Mouse (Mus musculus): ENCODE measurements around the gene Tmem242. TPM values are rescaled to one million over a fixed set of nuclear protein-coding genes. Genes with fewer than 3 reads are reported as not detected.
A peak's percentile ranks its signal among the peaks of the same experiment; 100 is the strongest.

The Tmem242 gene
- polyA plus RNA-seq, 1 experiment: 9.2 TPM

DNA sequence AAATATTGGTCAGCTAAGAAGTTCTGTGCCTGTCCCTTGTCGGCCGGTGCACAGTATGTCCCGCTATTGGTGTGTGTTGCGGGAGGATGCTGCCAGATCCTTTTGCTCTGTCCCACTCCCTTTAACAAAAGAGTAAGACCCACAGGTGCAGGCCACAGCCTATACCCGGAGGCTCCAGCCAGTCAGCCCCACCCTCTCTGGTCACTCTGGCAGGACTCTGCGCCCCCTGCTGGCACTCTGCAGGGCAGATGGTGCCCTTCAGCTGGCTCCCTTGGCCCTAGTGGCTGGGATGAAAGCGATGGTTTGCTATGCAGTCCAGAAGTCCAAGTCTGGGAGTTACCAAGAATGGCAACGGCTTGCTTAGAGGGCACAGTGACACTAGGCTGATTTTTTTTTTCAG lies 37.4 kb downstream of the Tmem242 start:
- 42% methylated on average over 8 of the region's 8 CpGs for WGBS
- DNase-seq: peak; percentile 55
- Histone ChIP-seq H3K4me3 (ENCODE audit: control insufficient read depth, insufficient read depth, low read length) (no peak overlapping the region), H3K4me1 (replicated peaks; ENCODE audit: control insufficient read depth, insufficient read depth, low read length) (peaks cover 9% of the 10 kb centered on the region), H3K27ac (ENCODE audit: control insufficient read depth, insufficient read depth, low read length) (no peak overlapping the region), H3K27me3 (ENCODE audit: control insufficient read depth, insufficient read depth, low read length) (peaks cover 12% of the 10 kb centered on the region), H3K36me3 (ENCODE audit: control insufficient read depth, insufficient read depth, low read length) (no peaks in the 10 kb centered on the region)
- peak; percentile 87; the same call in 1 of the 2 replicates for TF ChIP-seq CTCF (IDR thresholded peaks at IDR 0.05; ENCODE audit: borderline replicate concordance, control insufficient read depth, extremely low read depth, insufficient read depth, low read length, poor library complexity)
- TF ChIP-seq POLR2A (IDR thresholded peaks at IDR 0.05; ENCODE audit: control insufficient read depth, extremely low read depth, insufficient read depth, low read length, poor library complexity): no peak

DNA sequence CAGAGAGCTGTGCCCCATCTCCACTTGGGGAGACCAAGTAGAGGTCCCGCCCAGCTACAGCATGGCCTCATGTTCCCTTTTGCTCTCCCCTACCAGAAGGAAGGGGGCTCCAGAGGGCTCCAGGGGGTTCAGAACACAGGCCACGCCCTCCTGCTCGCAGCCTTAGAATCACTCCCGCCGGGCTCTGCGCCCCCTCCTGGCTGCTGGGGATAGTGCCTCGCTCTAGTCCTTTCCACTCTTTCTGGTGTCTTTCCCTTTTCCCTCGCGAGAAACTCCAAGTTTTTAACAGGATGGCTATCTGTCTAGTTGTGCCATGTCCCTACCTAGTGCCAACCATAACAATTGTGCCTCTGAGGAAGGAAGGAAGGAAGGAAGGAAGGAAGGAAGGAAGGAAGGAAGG lies 38.0 kb downstream of the Tmem242 start:
- Histone ChIP-seq H3K4me3 (ENCODE audit: control insufficient read depth, insufficient read depth, low read length) (no peak overlapping the region), H3K27ac (ENCODE audit: control insufficient read depth, insufficient read depth, low read length) (no peak overlapping the region), H3K27me3 (ENCODE audit: control insufficient read depth, insufficient read depth, low read length) (peaks cover 12% of the 10 kb centered on the region), H3K36me3 (ENCODE audit: control insufficient read depth, insufficient read depth, low read length) (no peaks in the 10 kb centered on the region), H3K4me1 (replicated peaks; ENCODE audit: control insufficient read depth, insufficient read depth, low read length) (peaks cover 5% of the 10 kb centered on the region)
- 4% methylated on average over 9 of the region's 9 CpGs for WGBS
- peak; percentile 72 for DNase-seq
- TF ChIP-seq POLR2A (IDR thresholded peaks at IDR 0.05; ENCODE audit: control insufficient read depth, extremely low read depth, insufficient read depth, low read length, poor library complexity) (no peak), CTCF (IDR thresholded peaks at IDR 0.05; ENCODE audit: borderline replicate concordance, control insufficient read depth, extremely low read depth, insufficient read depth, low read length, poor library complexity) (peak; percentile 92)

DNA sequence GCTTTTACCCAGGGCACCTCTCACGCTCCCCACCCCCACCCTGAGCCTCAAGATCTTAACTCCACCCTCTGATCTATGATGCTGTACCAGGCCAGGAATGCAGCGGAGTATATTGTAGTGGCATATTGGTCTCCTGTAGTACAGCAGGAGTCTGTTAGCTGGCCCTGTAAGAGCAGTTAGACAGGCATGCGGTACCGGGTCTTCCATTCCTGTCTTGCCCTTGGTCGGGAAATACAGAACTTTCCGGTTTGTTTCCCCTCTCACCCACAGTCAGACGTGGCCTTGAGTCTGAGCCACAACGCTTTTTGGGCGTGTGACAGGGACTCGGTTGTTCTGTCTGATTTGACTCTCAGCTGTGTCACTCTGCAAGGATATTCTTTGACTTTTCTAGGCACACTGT lies 38.8 kb downstream of the Tmem242 start:
- TF ChIP-seq CTCF (IDR thresholded peaks at IDR 0.05; ENCODE audit: borderline replicate concordance, control insufficient read depth, extremely low read depth, insufficient read depth, low read length, poor library complexity) (no peak), POLR2A (IDR thresholded peaks at IDR 0.05; ENCODE audit: control insufficient read depth, extremely low read depth, insufficient read depth, low read length, poor library complexity) (no peak)
- Histone ChIP-seq H3K27me3 (ENCODE audit: control insufficient read depth, insufficient read depth, low read length) (peaks cover 12% of the 10 kb centered on the region), H3K4me3 (ENCODE audit: control insufficient read depth, insufficient read depth, low read length) (no peak overlapping the region), H3K27ac (ENCODE audit: control insufficient read depth, insufficient read depth, low read length) (no peak overlapping the region), H3K4me1 (replicated peaks; ENCODE audit: control insufficient read depth, insufficient read depth, low read length) (peaks cover under 1% of the 10 kb centered on the region; the same call in 1 of the 2 replicates), H3K36me3 (ENCODE audit: control insufficient read depth, insufficient read depth, low read length) (no peaks in the 10 kb centered on the region)
- no peak for DNase-seq
- 91% methylated on average over 10 of the region's 10 CpGs for WGBS

DNA sequence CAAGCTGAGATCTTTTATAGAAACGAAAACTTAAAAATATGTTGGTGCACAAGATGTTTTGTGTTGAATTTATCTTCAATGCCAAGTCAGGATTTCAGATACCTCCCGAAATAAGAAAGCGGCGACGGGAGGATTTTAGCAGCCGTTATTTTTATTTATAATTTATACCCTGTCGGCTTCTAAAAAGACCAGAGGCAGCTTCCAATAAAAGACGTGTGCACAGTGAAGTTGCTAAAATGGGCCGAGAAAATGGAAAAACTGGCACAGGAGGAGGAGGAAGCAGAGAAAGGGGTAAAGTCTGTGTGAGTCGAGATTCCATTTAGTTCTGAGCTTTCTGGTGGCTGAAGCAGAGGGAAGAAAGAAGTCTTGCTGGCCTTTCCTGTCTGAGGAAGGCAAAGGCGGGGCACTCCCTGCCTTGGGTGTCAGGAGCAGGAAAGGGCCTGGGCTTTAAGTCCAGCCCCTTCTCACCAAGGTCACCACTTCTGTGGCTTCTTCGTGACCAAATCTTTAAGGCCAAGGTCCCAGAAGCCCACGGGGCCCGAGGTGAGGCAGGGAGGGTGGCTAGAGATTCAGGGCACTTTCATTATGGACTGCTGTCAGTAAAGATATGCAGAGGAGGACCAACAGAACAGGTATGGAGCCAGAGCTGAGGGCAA lies 39.5 kb downstream of the Tmem242 start:
- 84% methylated on average over 14 of the region's 14 CpGs for WGBS
- Histone ChIP-seq H3K4me3 (ENCODE audit: control insufficient read depth, insufficient read depth, low read length) (no peak overlapping the region), H3K27ac (ENCODE audit: control insufficient read depth, insufficient read depth, low read length) (no peak overlapping the region), H3K4me1 (replicated peaks; ENCODE audit: control insufficient read depth, insufficient read depth, low read length) (no peaks in the 10 kb centered on the region; the same call in 1 of the 2 replicates), H3K36me3 (ENCODE audit: control insufficient read depth, insufficient read depth, low read length) (no peaks in the 10 kb centered on the region), H3K27me3 (ENCODE audit: control insufficient read depth, insufficient read depth, low read length) (peaks cover 12% of the 10 kb centered on the region)
- DNase-seq: no peak
- TF ChIP-seq POLR2A (IDR thresholded peaks at IDR 0.05; ENCODE audit: control insufficient read depth, extremely low read depth, insufficient read depth, low read length, poor library complexity) (no peak), CTCF (IDR thresholded peaks at IDR 0.05; ENCODE audit: borderline replicate concordance, control insufficient read depth, extremely low read depth, insufficient read depth, low read length, poor library complexity) (no peak)

DNA sequence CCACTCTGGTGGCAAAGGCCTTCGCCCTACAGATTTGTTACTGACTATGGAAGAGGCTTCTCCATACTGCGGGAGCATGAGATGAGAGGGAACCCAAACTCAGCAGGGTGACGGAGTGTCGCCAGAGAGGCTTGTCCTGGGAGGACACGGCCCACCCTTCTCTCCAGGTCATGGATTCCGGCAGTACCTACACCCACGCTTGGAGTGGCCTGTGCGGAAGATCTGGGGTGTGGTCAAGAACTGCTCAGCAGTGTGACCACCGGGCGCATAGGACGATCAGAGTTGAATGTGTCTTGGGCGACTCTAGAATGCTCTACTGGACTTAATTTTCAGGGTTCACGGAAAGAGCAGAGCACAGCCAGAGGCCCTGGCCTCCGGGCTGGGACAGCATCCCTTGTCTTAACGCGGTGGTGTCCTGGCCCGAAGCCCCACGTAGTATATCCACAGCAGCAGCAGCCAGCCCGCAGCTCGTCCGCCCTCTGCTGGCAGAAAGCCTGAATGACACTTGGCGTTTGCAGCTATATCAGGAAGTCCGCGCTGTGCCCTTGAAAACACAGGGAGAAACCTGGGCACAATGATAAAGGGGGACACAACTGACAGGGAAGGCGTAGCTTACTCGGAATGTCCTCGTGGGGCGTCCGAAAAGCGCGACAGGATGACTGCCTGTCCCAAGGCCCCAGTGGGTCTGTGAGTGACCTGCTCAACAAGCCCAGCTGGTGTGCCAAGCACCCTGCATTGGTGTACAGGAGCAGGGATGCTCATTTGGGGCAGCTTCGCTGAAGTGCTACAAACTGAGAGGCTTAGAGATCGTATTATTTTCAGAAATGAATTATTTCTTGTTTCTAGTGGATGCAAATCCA lies 42.7 kb downstream of the Tmem242 start:
- TF ChIP-seq POLR2A (IDR thresholded peaks at IDR 0.05; ENCODE audit: control insufficient read depth, extremely low read depth, insufficient read depth, low read length, poor library complexity): no peak
- peak; percentile 97 for TF ChIP-seq CTCF (IDR thresholded peaks at IDR 0.05; ENCODE audit: borderline replicate concordance, control insufficient read depth, extremely low read depth, insufficient read depth, low read length, poor library complexity)
- 34% methylated on average over 33 of the region's 33 CpGs for WGBS
- H3K4me1 ChIP-seq (replicated peaks; ENCODE audit: control insufficient read depth, insufficient read depth, low read length): no peaks in the 10 kb centered on the region; the same call in 1 of the 2 replicates
- no peaks in the 10 kb centered on the region for H3K27me3 ChIP-seq (ENCODE audit: control insufficient read depth, insufficient read depth, low read length)
- peak; percentile 84 for DNase-seq
- no peaks in the 10 kb centered on the region for H3K36me3 ChIP-seq (ENCODE audit: control insufficient read depth, insufficient read depth, low read length)
- H3K4me3 ChIP-seq (ENCODE audit: control insufficient read depth, insufficient read depth, low read length): no peak overlapping the region
- H3K27ac ChIP-seq (ENCODE audit: control insufficient read depth, insufficient read depth, low read length): no peak overlapping the region

DNA sequence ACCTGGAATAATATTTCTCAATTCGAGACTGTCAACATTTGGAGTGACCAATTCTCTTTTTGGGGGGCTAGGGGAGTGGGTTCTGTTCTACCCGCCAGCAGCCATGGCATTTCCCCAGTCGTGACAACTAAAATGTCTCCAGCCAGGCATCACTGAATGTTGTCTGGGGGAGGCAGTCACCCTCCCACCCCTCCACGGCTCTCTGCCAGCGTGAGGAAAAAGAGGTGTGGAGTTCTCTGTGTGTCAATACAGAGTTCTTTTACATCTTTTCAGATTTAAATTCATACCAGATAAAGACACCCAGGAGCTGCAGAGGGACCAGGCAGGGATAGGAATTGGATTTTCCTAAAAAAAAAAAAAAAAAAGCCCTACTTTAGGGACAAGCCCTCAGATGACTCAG lies 43.8 kb downstream of the Tmem242 start:
- H3K4me3 ChIP-seq (ENCODE audit: control insufficient read depth, insufficient read depth, low read length): no peak overlapping the region
- no peaks in the 10 kb centered on the region for H3K36me3 ChIP-seq (ENCODE audit: control insufficient read depth, insufficient read depth, low read length)
- 96% methylated on average over 5 of the region's 5 CpGs for WGBS
- no peaks in the 10 kb centered on the region for H3K27me3 ChIP-seq (ENCODE audit: control insufficient read depth, insufficient read depth, low read length)
- no peak for DNase-seq
- H3K27ac ChIP-seq (ENCODE audit: control insufficient read depth, insufficient read depth, low read length): no peak overlapping the region
- TF ChIP-seq POLR2A (IDR thresholded peaks at IDR 0.05; ENCODE audit: control insufficient read depth, extremely low read depth, insufficient read depth, low read length, poor library complexity) (no peak), CTCF (IDR thresholded peaks at IDR 0.05; ENCODE audit: borderline replicate concordance, control insufficient read depth, extremely low read depth, insufficient read depth, low read length, poor library complexity) (no peak)
- no peaks in the 10 kb centered on the region; the same call in 1 of the 2 replicates for H3K4me1 ChIP-seq (replicated peaks; ENCODE audit: control insufficient read depth, insufficient read depth, low read length)
